Mouse (Mus musculus) kidney, postnatal 0 days (tissue): Measurements from ENCODE around the gene Adgrv1. TPM values are rescaled to one million over a fixed set of nuclear protein-coding genes. Genes with fewer than 3 reads are reported as not detected.

Source experiments
- ATAC-seq: fragments of 200-750 bp; cut with Nextera tagmentation; replicated peaks from 2 replicates; pipeline ENCODE4 v1.8.0; 2017; ENCODE audit warnings: low read depth, moderate number of reproducible peaks, moderate TSS enrichment, moderate library complexity; ENCODE audit not compliant: low FRiP score
- DNase-seq: peaks from one replicate; pipeline ENCODE4 v3.0.0-alpha.2; 2016; ENCODE audit warnings: low spot score
- H3K27ac ChIP-seq: fragments of 300-500 bp; sonication (generic); 2 replicates; pipeline ENCODE4 v1.5.1; 2014; ENCODE audit warnings: mild to moderate bottlenecking
- H3K27me3 ChIP-seq: fragments of 300-500 bp; sonication (generic); 2 replicates; pipeline ENCODE4 v1.6.1; 2014; ENCODE audit warnings: low read length, mixed read lengths; ENCODE audit not compliant: insufficient read depth
- H3K36me3 ChIP-seq: fragments of 300-500 bp; sonication (generic); 2 replicates; pipeline ENCODE4 v1.6.1; 2014; ENCODE audit warnings: low read length, mixed read lengths; ENCODE audit not compliant: insufficient read depth
- H3K4me1 ChIP-seq: fragments of 300-500 bp; sonication (generic); replicated peaks from 2 replicates; pipeline ENCODE4 v1.6.1; 2014; ENCODE audit warnings: antibody characterized with exemption, low read length, mixed read lengths; ENCODE audit not compliant: insufficient read depth
- H3K4me2 ChIP-seq: fragments of 300-500 bp; sonication (generic); 2 replicates; pipeline ENCODE4 v1.6.1; 2014; ENCODE audit warnings: mild to moderate bottlenecking, low read length, moderate library complexity, mixed read lengths
- H3K4me3 ChIP-seq: fragments of 300-500 bp; sonication (generic); replicated peaks from 2 replicates; pipeline ENCODE4 v1.5.1; 2014; ENCODE audit warnings: low read depth, low read length
- H3K9ac ChIP-seq: fragments of 300-500 bp; sonication (generic); 2 replicates; pipeline ENCODE4 v1.6.1; 2014; ENCODE audit warnings: low read depth, low read length
- H3K9me3 ChIP-seq: fragments of 300-500 bp; sonication (generic); replicated peaks from 2 replicates; pipeline ENCODE4 v1.6.1; 2016; ENCODE audit warnings: low read length, inconsistent platforms, mixed read lengths
- CTCF ChIP-seq: IDR thresholded peaks from 2 replicates; pipeline ENCODE4 v1.5.1; 2016; ENCODE audit warnings: antibody characterized with exemption, low read depth, mild to moderate bottlenecking, moderate library complexity
- WGBS: fragments of 180-500 bp; shearing (Covaris S2); extraction: QIAGEN DNeasy Blood & Tissue Kit; methylation state at CpG from one replicate; pipeline ENCODE4 v1.1.7; 2014; 5-methylcytosine and 5-hydroxymethylcytosine counted together
- polyA plus RNA-seq: library from polyadenylated mRNA; unstranded; fragments of >200 nt; fragmentation: Nextera tagmentation; extraction: Ambion mirVana; gene quantifications from 2 replicates; pipeline ENCODE4 v1.2.1, GENCODE M21; 2015

The Adgrv1 gene
- polyA plus RNA-seq, 1 experiment from 2014 or later, result 2.7 TPM

DNA sequence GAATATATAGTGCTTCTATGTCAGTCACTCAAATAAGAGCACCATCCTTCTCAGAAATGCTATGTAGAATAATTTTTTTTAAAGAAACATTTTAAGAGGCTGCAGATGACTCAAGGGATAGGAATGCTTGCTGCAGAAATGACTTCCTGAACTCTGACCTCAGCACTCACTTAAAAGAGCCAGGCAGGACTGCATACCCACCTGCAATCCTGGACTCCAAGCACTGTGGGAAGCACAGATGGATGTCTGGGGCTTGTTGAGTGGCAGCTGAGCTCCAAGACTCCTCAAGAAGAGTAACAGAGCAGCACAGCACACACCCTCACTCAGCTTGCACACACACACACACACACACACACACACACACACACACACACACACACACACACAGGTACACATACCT lies 146.0 kb downstream of the Adgrv1 start:
- H3K27ac ChIP-seq, result no peak overlapping the region
- peak; percentile 21; the same call in 1 of the 2 replicates for ATAC-seq
- H3K36me3 ChIP-seq, result no peaks in the 10 kb centered on the region
- no peaks in the 10 kb centered on the region for H3K4me1 ChIP-seq
- no peak overlapping the region for H3K4me2 ChIP-seq
- no peak overlapping the region for H3K9ac ChIP-seq
- H3K27me3 ChIP-seq, result no peaks in the 10 kb centered on the region
- no peaks in the 10 kb centered on the region for H3K9me3 ChIP-seq
- TF ChIP-seq CTCF, result no peak
- no peak overlapping the region for H3K4me3 ChIP-seq
- peak; percentile 3 for DNase-seq

DNA sequence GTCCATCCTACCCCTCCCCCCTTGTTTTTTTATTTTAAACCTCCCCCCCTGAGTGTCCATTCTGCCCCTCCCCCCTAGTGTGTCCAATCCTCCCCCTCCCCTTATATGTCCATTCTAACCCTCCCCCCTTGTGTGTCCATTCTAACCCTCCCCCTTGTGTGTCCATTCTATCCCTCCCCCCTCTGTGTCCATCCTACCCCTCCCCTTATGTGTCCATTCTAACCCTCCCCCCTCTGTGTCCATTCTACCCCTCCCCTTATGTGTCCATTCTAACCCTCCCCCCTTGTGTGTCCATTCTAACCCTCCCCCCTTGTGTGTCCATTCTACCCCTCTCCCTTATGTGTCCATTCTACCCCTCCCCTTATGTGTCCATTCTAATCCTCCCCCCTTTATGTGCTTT lies 159.2 kb downstream of the Adgrv1 start:
- no peak for ATAC-seq
- Histone ChIP-seq H3K27ac (no peak overlapping the region), H3K4me2 (no peak overlapping the region), H3K9me3 (no peaks in the 10 kb centered on the region), H3K27me3 (no peaks in the 10 kb centered on the region), H3K4me1 (no peaks in the 10 kb centered on the region), H3K36me3 (no peaks in the 10 kb centered on the region), H3K4me3 (no peak overlapping the region), H3K9ac (no peak overlapping the region)
- DNase-seq, result no peak
- TF ChIP-seq CTCF, result no peak

DNA sequence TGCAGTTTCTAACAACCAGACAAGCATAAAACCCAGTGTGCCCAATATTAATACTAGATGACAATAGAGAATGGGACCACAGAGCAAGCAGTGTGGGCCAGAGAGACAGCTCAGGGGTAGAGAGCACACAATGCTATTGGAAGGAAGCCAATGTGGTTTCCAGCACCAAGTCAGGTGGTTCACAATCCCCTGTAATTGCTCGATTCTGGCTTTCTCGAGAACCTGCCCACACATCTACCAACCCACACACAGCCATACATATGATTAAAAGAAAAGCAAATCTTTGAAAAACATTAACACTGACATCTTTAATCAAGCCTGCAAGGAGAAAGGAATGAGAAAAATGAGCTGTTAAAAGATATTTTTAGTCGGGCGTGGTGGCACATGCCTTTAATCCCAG lies 166.3 kb downstream of the Adgrv1 start:
- H3K9me3 ChIP-seq, result no peaks in the 10 kb centered on the region
- no peak overlapping the region for H3K9ac ChIP-seq
- ATAC-seq, result no peak
- no peak for TF ChIP-seq CTCF
- no peak for DNase-seq
- no peak overlapping the region for H3K27ac ChIP-seq
- 73% methylated on average over 4 of the region's 4 CpGs for WGBS
- H3K27me3 ChIP-seq, result no peaks in the 10 kb centered on the region
- H3K4me1 ChIP-seq, result no peaks in the 10 kb centered on the region
- H3K4me2 ChIP-seq, result no peak overlapping the region
- no peaks in the 10 kb centered on the region for H3K36me3 ChIP-seq
- no peak overlapping the region for H3K4me3 ChIP-seq

DNA sequence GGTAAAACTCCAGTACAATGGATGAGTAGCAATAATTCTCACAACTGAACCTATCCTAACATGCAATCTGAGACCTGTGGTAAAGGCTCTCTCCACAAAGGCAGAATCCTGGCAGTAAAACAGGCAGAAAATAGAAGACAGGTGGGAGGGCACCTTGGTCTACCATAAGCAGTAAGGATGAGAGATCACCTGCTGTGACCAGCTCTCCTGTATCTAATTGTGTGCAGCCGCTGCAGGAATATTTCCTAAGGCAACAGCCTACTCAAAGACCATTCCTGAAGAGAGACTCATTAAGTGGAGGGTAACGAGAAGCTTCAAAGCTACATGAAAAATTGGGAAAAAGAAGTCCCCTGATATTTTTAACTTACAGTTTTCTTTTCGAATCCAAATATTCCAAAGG lies 167.2 kb downstream of the Adgrv1 start:
- Histone ChIP-seq H3K36me3 (no peaks in the 10 kb centered on the region), H3K9me3 (no peaks in the 10 kb centered on the region), H3K27ac (no peak overlapping the region), H3K9ac (no peak overlapping the region), H3K4me3 (no peak overlapping the region), H3K4me2 (no peak overlapping the region), H3K27me3 (no peaks in the 10 kb centered on the region), H3K4me1 (no peaks in the 10 kb centered on the region)
- no peak for ATAC-seq
- DNase-seq, result no peak
- no peak for TF ChIP-seq CTCF
- WGBS, result 91% methylated on average over 3 of the region's 3 CpGs

DNA sequence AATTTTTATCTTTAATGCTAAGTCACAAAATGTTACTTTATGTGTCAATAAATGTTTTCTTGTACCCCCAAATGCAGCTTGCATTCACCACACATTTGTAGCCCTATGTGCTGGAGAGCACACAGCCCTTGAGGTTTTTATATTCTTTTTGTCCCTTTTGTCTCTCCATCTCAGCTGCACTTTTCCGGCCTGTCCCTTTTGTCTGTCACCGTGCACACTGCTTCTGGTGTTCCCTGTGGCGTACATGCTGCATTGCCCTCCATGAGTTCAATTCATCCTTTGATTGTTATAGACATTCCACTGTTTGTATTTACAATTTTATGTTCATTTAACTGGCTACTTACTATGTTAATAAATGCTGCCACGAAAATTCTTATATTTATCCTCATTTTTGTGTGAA lies 183.3 kb downstream of the Adgrv1 start:
- no peaks in the 10 kb centered on the region for H3K36me3 ChIP-seq
- no peak overlapping the region for H3K9ac ChIP-seq
- H3K27me3 ChIP-seq, result no peaks in the 10 kb centered on the region
- ATAC-seq (no peak), DNase-seq (no peak)
- H3K4me3 ChIP-seq, result no peak overlapping the region
- no peak overlapping the region for H3K27ac ChIP-seq
- no peaks in the 10 kb centered on the region for H3K4me1 ChIP-seq
- WGBS, result 84% methylated on average over 4 of the region's 4 CpGs
- no peak for TF ChIP-seq CTCF
- H3K4me2 ChIP-seq, result no peak overlapping the region
- no peaks in the 10 kb centered on the region for H3K9me3 ChIP-seq

DNA sequence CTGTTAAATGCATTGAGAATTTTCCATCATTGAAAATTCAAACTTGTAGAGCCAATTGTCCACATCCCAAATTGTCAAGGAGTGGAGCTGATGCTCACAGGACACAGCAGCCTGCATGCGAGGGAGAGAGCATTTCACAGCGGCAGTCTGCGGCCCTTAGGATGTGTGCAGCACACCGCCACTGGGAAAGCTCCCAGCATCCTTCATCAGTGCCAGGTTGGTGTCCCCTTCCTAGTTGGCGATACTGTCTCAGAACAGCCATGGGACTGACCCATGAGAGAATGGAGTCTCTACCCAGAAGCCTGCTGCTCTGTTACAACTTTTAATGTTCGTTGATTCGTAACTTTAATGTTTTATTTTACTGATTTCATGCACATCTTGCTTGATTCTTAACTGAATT lies 183.8 kb downstream of the Adgrv1 start:
- no peak for DNase-seq
- no peaks in the 10 kb centered on the region for H3K9me3 ChIP-seq
- no peaks in the 10 kb centered on the region for H3K36me3 ChIP-seq
- H3K4me1 ChIP-seq, result no peaks in the 10 kb centered on the region
- no peak overlapping the region for H3K4me3 ChIP-seq
- 86% methylated on average over 7 of the region's 7 CpGs for WGBS
- H3K9ac ChIP-seq, result no peak overlapping the region
- H3K4me2 ChIP-seq, result no peak overlapping the region
- H3K27me3 ChIP-seq, result no peaks in the 10 kb centered on the region
- ATAC-seq, result no peak
- no peak for TF ChIP-seq CTCF
- no peak overlapping the region for H3K27ac ChIP-seq

DNA sequence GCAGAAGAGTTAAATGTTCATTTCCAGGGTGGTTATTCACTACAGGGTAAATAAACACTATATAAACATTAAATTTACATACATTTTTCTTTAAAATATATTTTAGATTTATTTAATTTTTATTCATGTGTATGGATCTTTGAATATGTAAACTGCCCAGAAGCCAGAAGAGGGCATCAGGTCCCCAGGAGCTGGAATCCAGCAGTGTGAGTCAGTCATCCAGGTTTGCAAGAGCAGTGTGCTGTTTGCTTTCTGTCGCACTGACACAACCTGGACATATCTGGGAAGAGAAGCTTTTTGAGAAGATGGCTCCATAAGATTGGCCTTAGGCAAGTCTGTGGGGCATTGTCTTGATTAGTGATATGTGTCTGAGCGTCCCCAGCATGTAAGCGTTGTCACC lies 191.5 kb downstream of the Adgrv1 start:
- Histone ChIP-seq H3K27me3 (no peaks in the 10 kb centered on the region), H3K27ac (no peak overlapping the region), H3K4me1 (no peaks in the 10 kb centered on the region), H3K36me3 (no peaks in the 10 kb centered on the region), H3K4me3 (no peak overlapping the region), H3K9ac (no peak overlapping the region), H3K9me3 (no peaks in the 10 kb centered on the region), H3K4me2 (no peak overlapping the region)
- DNase-seq, result no peak
- no peak for ATAC-seq
- TF ChIP-seq CTCF, result peak; percentile 39; the same call in 1 of the 2 replicates
- 81% methylated on average over 3 of the region's 3 CpGs for WGBS
